Mouse (Mus musculus) thymus, postnatal 0 days (tissue): Measurements from ENCODE around the gene Gm3278. TPM values are rescaled to one million over a fixed set of nuclear protein-coding genes. Genes with fewer than 3 reads are reported as not detected.
"Not testable (repeated sequence)": the region's sequence is repeated elsewhere in the genome, so short reads cannot be mapped to it uniquely, and the experiment has no call there.

Experiments used
- DNase-seq: peaks from one replicate; pipeline ENCODE4 v3.0.0-alpha.2; 2015; ENCODE audit warnings: low spot score
- polyA plus RNA-seq: library from polyadenylated mRNA; unstranded; fragments of >200 nt; fragmentation: Nextera tagmentation; extraction: Ambion mirVana; gene quantifications from 2 replicates; pipeline ENCODE4 v1.2.1, GENCODE M21; 2015

The Gm3278 gene
- polyA plus RNA-seq: 0.09 and 0.14 TPM in 2 replicates

DNA sequence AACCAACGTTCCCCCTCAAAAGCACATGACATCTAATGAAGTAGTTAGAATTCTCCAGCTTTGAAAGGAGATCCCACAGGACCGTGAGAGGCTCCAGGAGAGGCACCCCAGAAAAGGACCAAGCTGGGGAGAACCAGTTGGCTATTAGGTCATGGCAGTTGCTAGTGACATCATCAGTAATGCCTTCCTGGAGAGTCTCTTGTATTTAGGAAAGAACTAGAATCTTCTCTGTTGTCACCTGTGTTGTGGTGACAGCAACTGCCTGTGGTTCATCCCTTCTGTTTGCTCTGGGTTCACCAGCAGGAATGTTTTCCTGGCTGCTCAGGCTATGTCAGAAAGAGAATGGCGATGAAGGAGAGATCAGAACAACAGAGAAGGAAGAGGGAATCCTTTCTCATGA lies at the start of gene Gm3278:
Gene Gm3278, plus strand, starts transcription at position 301 of the 400 bp plus-strand sequence.
- not testable (repeated sequence) for DNase-seq

DNA sequence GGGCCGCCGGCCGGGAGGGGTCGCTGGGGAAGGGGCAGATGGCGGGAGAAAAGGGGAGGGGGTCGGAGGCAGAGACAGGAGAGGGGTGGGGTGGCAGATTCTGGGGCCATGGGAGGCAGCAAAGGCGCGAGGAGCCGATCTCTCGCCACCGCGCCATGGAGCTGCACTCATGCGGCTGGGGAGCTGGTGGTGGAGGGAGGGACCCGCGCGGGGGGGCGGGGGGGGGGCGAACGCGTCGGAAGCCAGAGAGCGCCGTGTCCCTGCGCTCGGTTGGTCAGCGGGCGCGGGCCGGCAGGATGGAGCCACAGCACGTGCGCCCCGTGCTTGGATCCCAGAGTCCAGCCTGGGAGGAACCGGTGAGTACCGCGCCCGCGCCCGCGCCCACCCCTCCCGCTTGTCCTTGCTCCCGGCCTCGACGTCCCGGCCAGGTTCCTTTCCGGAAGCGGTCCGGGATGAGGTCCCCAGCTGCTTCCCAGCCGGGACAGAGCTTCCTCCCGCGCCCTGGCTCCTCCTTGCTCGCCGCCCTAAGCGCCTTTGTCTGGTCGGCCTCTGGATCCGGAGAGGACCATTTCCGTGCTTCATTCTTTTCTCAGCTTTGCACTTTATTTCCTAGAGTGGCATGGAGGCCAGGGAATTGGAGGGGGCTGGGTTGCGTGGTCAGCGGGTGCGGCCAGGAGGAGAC lies 36.8 kb upstream of the Gm3278 start, which contains the start of gene Gm3264:
Gene Gm3264, plus strand, starts transcription at position 278 of the 682 bp plus-strand sequence.
- not testable (repeated sequence) for DNase-seq

Other genes with a start within 250 kb of the Gm3278 start
- gene Gm3239, start 228.2 kb upstream of the Gm3278 start, polyA plus RNA-seq: not detected in 2 replicates
- not detected in 2 replicates for gene Gm7876, start 183.2 kb upstream of the Gm3278 start, polyA plus RNA-seq
- not detected in 2 replicates for gene Gm3252, start 165.6 kb upstream of the Gm3278 start, polyA plus RNA-seq
- gene Gm9602, start 116.1 kb upstream of the Gm3278 start, polyA plus RNA-seq: not detected in 2 replicates
- not detected in 2 replicates for gene Gm3269, start 54.3 kb upstream of the Gm3278 start, polyA plus RNA-seq
- gene Gm3264, start 36.8 kb upstream of the Gm3278 start, polyA plus RNA-seq: not detected in 2 replicates
- gene Gm8297, start 91.5 kb downstream of the Gm3278 start, polyA plus RNA-seq: 0.19 TPM in 1 of 2 replicates, not detected in the other
- gene Gm3298, start 123.5 kb downstream of the Gm3278 start, polyA plus RNA-seq: not detected in 2 replicates
- not detected in 2 replicates for gene 4930555G01Rik, start 158.2 kb downstream of the Gm3278 start, polyA plus RNA-seq
- gene Gm8281, start 178.6 kb downstream of the Gm3278 start, polyA plus RNA-seq: 0.10 TPM in 1 of 2 replicates, not detected in the other
- gene Gm8279, start 239.1 kb downstream of the Gm3278 start, polyA plus RNA-seq: 0.64 and 0.77 TPM in 2 replicates